Mouse (Mus musculus) c-Kit-positive CD71-negative TER-119-negative erythroid progenitor cells, embryonic 14.5 days (primary cell): ENCODE data around the gene Kifc1.

Experiments
- DNase-seq: peaks from one replicate; pipeline ENCODE4 v3.0.0-alpha.2; 2013; ENCODE audit warnings: low read depth

Gene Kifc1

DNA sequence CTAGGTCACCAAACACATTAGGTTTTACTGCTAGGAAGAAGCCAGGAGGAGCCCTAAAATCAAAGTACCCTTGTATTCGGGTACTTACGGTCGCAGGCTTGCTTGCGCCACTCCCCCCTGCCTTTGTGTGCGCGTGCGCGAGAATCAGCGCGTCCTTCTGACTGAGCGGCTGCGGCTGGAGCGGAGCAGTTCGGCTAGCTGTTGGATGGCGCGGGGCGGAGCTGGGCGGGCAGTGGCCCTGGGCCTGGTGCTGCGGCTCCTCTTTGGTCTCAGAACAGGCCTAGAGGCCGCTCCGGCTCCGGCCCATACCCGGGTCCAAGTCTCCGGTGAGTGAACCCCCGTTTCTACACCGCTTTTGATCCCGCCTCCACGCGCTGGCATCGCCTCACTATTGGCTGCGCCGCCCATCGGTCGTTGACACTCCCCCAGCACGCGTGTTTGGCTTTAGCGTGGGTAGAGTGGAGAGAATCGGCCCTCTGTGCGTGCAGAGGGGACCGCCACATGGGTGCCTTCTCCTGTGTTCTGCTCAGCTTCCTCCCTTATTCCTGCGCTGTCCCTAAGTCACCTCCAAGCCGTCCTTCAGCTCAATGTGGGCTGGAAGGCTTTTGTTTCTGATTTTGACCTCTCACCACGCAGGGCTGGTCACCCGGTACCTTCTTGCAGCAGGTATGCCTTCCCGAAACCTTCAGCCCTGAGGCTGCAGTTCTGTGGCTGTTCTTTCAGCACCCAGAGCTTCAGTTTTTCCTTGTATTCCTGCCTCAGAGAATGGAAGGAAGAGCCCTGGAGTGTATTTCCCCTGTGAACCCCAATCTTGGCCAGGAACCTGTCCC lies 47.3 kb downstream of the Kifc1 start, which contains the start of gene Cd320:
TSS of gene Cd320 (plus strand) at position 126 of the 830 bp plus-strand sequence.
- DNase-seq, result peak; percentile 86

GRCm38 (mm10) chr17:33829561-33829960 lies 60.9 kb downstream of the Kifc1 start:
- no peak for DNase-seq

DNA sequence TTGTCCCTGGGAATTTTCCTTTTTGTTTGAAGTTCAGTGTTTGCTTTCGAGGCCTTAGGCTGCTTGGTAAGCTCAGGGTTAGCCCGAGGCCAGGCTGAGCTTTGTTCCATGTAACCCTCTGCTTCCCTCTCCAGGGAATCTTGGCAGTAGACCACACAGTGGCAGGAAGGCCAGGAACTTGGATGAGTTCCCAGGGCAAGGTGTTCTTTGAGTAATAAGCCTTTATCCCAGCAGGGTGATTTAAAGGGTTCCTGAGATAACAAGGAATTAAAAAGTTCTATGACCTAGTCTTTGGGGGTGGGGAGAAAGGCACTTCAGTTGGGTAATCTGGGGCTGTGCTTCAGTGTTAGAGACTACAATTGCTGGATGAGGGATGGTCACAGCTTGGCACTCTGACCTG lies 61.6 kb downstream of the Kifc1 start:
- DNase-seq, result no peak

- peak; percentile 57 for DNase-seq
These were observed 63.6 kb downstream of the Kifc1 start for GRCm38 (mm10) chr17:33826850-33827249.
